Mouse (Mus musculus) C2C12 (cell line): ENCODE measurements around the gene Rgs3.

Source experiments
- CEBPB ChIP-seq: IDR thresholded peaks from one replicate; pipeline ENCODE4 v1.6.1; 2011; ENCODE audit warnings: low read depth, mild to moderate bottlenecking, control low read depth, moderate library complexity
- CTCF ChIP-seq: IDR thresholded peaks from one replicate; pipeline ENCODE4 v1.5.1; 2011; ENCODE audit not compliant: control insufficient read depth, insufficient read depth, insufficient read length
- MAX ChIP-seq: IDR thresholded peaks from one replicate; pipeline ENCODE4 v1.6.1; 2011; ENCODE audit warnings: mild to moderate bottlenecking, control low read depth
- MYOD1 ChIP-seq: IDR thresholded peaks from one replicate; pipeline ENCODE4 v1.6.1; 2011; ENCODE audit warnings: low read depth; ENCODE audit not compliant: control insufficient read depth, insufficient read length
- USF1 ChIP-seq: IDR thresholded peaks from one replicate; pipeline ENCODE4 v1.6.1; 2011; ENCODE audit warnings: low read depth, mild to moderate bottlenecking, control low read depth, moderate library complexity

DNA sequence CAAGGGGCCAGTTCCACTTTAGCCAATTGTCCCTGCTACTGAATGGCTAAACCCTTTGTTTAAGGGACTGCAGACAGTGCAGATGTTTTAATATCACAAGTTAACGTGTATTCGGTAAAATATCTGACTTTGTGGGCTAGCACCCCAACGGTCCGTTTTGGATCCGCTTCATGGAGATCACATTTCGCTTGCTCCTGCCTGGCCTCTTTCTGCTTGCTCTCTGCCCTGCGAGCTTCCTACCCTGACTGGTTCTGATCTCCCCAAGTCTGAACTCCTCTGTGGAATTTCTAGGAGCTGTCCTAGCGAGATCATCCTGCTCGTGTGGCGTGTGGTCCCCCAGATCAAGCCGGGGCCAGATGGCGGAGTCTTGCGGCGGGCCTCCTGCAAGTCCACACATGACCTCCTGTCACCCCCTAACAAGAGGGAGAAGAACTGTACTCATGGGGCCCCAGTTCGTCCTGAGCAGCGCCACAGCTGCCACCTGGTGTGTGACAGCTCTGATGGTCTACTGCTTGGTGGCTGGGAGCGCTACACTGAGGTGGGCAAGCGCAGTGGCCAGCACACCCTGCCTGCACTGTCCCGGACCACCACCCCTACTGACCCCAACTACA lies 65.9 kb downstream of the Rgs3 start:
- TF ChIP-seq CTCF (no peak), USF1 (no peak), MAX (no peak), CEBPB (no peak), MYOD1 (no peak)
